Mouse (Mus musculus): ENCODE data around the gene Sh3pxd2a. TPM values are rescaled to one million over a fixed set of nuclear protein-coding genes. Genes with fewer than 3 reads are reported as not detected.

Gene Sh3pxd2a
- polyA plus RNA-seq, 1 experiment from 2014 or later = 0.65 TPM

- no peaks in the 10 kb centered on the region for H3K27me3 ChIP-seq (ENCODE audit: control insufficient read depth, insufficient read depth, low read depth, low read length)
- H3K9me3 ChIP-seq (replicated peaks; ENCODE audit: control insufficient read depth, low read length) = no peaks in the 10 kb centered on the region
- H3K4me2 ChIP-seq (ENCODE audit: low read depth, low read length) = no peak overlapping the region
- peaks cover 7% of the 10 kb centered on the region for H3K4me1 ChIP-seq (ENCODE audit: control insufficient read depth, low read depth, low read length)
- H3K27ac ChIP-seq (ENCODE audit: low read length) = no peak overlapping the region
- 86% methylated on average over 6 of the region's 6 CpGs for WGBS (ENCODE audit: insufficient replicate concordance)
- H3K4me3 ChIP-seq (ENCODE audit: low read depth, low read length) = no peak overlapping the region
- no peaks in the 10 kb centered on the region for H3K36me3 ChIP-seq (ENCODE audit: control insufficient read depth, insufficient read depth)
- ATAC-seq (ENCODE audit: low read depth) = no peak
- H3K9ac ChIP-seq (ENCODE audit: low read depth, low read length) = no peak overlapping the region
Observed at GRCm38 (mm10) chr19:47413458-47414005, 50.7 kb downstream of the Sh3pxd2a start.

GRCm38 (mm10) chr19:47412566-47413248 is 51.5 kb downstream of the Sh3pxd2a start:
- Histone ChIP-seq H3K27me3 (ENCODE audit: control insufficient read depth, insufficient read depth, low read depth, low read length) (no peaks in the 10 kb centered on the region), H3K4me3 (ENCODE audit: low read depth, low read length) (no peak overlapping the region), H3K4me1 (ENCODE audit: control insufficient read depth, low read depth, low read length) (peaks cover 7% of the 10 kb centered on the region), H3K9ac (ENCODE audit: low read depth, low read length) (no peak overlapping the region), H3K4me2 (ENCODE audit: low read depth, low read length) (no peak overlapping the region), H3K36me3 (ENCODE audit: control insufficient read depth, insufficient read depth) (no peaks in the 10 kb centered on the region), H3K27ac (ENCODE audit: low read length) (no peak overlapping the region), H3K9me3 (replicated peaks; ENCODE audit: control insufficient read depth, low read length) (no peaks in the 10 kb centered on the region)
- WGBS (ENCODE audit: insufficient replicate concordance) = 53% methylated on average over 11 of the region's 11 CpGs
- ATAC-seq (ENCODE audit: low read depth) = peak; percentile 35; the same call in 1 of the 2 replicates

GRCm38 (mm10) chr19:47410301-47410700 is 53.9 kb downstream of the Sh3pxd2a start:
- no peak overlapping the region for H3K9ac ChIP-seq (ENCODE audit: low read depth, low read length)
- H3K36me3 ChIP-seq (ENCODE audit: control insufficient read depth, insufficient read depth) = no peaks in the 10 kb centered on the region
- H3K4me2 ChIP-seq (ENCODE audit: low read depth, low read length) = no peak overlapping the region
- no peak overlapping the region for H3K27ac ChIP-seq (ENCODE audit: low read length)
- H3K4me1 ChIP-seq (ENCODE audit: control insufficient read depth, low read depth, low read length) = peaks cover 23% of the 10 kb centered on the region
- H3K9me3 ChIP-seq (replicated peaks; ENCODE audit: control insufficient read depth, low read length) = no peaks in the 10 kb centered on the region
- WGBS (ENCODE audit: insufficient replicate concordance) = 83% methylated on average over 6 of the region's 6 CpGs
- no peak for ATAC-seq (ENCODE audit: low read depth)
- no peak overlapping the region for H3K4me3 ChIP-seq (ENCODE audit: low read depth, low read length)
- H3K27me3 ChIP-seq (ENCODE audit: control insufficient read depth, insufficient read depth, low read depth, low read length) = no peaks in the 10 kb centered on the region

DNA sequence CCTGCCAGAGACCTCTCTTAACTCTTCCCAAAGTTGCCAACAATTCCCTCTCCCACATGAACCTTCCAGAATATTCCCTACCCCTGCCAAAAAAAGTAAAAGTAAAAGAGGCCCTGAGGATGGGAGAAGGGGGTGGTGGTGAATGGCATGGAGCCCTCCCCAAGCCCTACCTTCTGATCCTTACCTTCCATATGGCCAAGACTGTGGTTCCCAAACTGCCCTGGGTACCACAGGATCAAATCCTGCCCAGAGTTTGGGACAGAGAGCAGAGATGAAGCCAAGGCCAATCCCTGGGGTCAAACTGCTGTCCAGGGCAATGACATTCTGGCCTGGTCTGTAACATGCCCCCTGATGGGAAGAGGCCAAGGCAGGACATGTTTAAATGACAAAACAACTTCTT is 55.1 kb downstream of the Sh3pxd2a start:
- Histone ChIP-seq H3K9ac (ENCODE audit: low read depth, low read length) (no peak overlapping the region), H3K4me1 (ENCODE audit: control insufficient read depth, low read depth, low read length) (peaks cover 28% of the 10 kb centered on the region), H3K27me3 (ENCODE audit: control insufficient read depth, insufficient read depth, low read depth, low read length) (no peaks in the 10 kb centered on the region), H3K9me3 (replicated peaks; ENCODE audit: control insufficient read depth, low read length) (no peaks in the 10 kb centered on the region), H3K4me2 (ENCODE audit: low read depth, low read length) (no peak overlapping the region), H3K27ac (ENCODE audit: low read length) (no peak overlapping the region), H3K4me3 (ENCODE audit: low read depth, low read length) (no peak overlapping the region), H3K36me3 (ENCODE audit: control insufficient read depth, insufficient read depth) (no peaks in the 10 kb centered on the region)
- ATAC-seq (ENCODE audit: low read depth) = no peak

GRCm38 (mm10) chr19:47408656-47409055 is 55.5 kb downstream of the Sh3pxd2a start:
- H3K27me3 ChIP-seq (ENCODE audit: control insufficient read depth, insufficient read depth, low read depth, low read length) = no peaks in the 10 kb centered on the region
- ATAC-seq (ENCODE audit: low read depth) = no peak
- H3K9me3 ChIP-seq (replicated peaks; ENCODE audit: control insufficient read depth, low read length) = no peaks in the 10 kb centered on the region
- no peak overlapping the region for H3K27ac ChIP-seq (ENCODE audit: low read length)
- H3K36me3 ChIP-seq (ENCODE audit: control insufficient read depth, insufficient read depth) = no peaks in the 10 kb centered on the region
- peaks cover 32% of the 10 kb centered on the region for H3K4me1 ChIP-seq (ENCODE audit: control insufficient read depth, low read depth, low read length)
- no peak overlapping the region for H3K4me2 ChIP-seq (ENCODE audit: low read depth, low read length)
- no peak overlapping the region for H3K4me3 ChIP-seq (ENCODE audit: low read depth, low read length)
- H3K9ac ChIP-seq (ENCODE audit: low read depth, low read length) = no peak overlapping the region
- WGBS (ENCODE audit: insufficient replicate concordance) = 58% methylated on average over 7 of the region's 7 CpGs

GRCm38 (mm10) chr19:47407332-47407731 is 56.9 kb downstream of the Sh3pxd2a start:
- H3K27me3 ChIP-seq (ENCODE audit: control insufficient read depth, insufficient read depth, low read depth, low read length) = no peaks in the 10 kb centered on the region
- H3K9ac ChIP-seq (ENCODE audit: low read depth, low read length) = no peak overlapping the region
- no peak for ATAC-seq (ENCODE audit: low read depth)
- no peak overlapping the region for H3K4me2 ChIP-seq (ENCODE audit: low read depth, low read length)
- H3K9me3 ChIP-seq (replicated peaks; ENCODE audit: control insufficient read depth, low read length) = no peaks in the 10 kb centered on the region
- H3K4me1 ChIP-seq (ENCODE audit: control insufficient read depth, low read depth, low read length) = peaks cover 36% of the 10 kb centered on the region
- H3K4me3 ChIP-seq (ENCODE audit: low read depth, low read length) = no peak overlapping the region
- H3K36me3 ChIP-seq (ENCODE audit: control insufficient read depth, insufficient read depth) = no peaks in the 10 kb centered on the region
- 77% methylated on average over 6 of the region's 6 CpGs for WGBS (ENCODE audit: insufficient replicate concordance)
- H3K27ac ChIP-seq (ENCODE audit: low read length) = 0 out of 2 replicates have a peak overlapping the region, but pooled peaks have one; percentile 37

- Histone ChIP-seq H3K4me2 (ENCODE audit: low read depth, low read length) (no peak overlapping the region), H3K4me3 (ENCODE audit: low read depth, low read length) (no peak overlapping the region), H3K27me3 (ENCODE audit: control insufficient read depth, insufficient read depth, low read depth, low read length) (no peaks in the 10 kb centered on the region), H3K9me3 (replicated peaks; ENCODE audit: control insufficient read depth, low read length) (no peaks in the 10 kb centered on the region), H3K27ac (ENCODE audit: low read length) (peak overlapping the region; percentile 66), H3K4me1 (ENCODE audit: control insufficient read depth, low read depth, low read length) (peaks cover 44% of the 10 kb centered on the region), H3K36me3 (ENCODE audit: control insufficient read depth, insufficient read depth) (no peaks in the 10 kb centered on the region), H3K9ac (ENCODE audit: low read depth, low read length) (no peak overlapping the region)
- ATAC-seq (ENCODE audit: low read depth) = peak; percentile 2; the same call in 1 of the 2 replicates
- 40% methylated on average over 6 of the region's 6 CpGs for WGBS (ENCODE audit: insufficient replicate concordance)
Observed at GRCm38 (mm10) chr19:47406524-47406923, 57.7 kb downstream of the Sh3pxd2a start.

GRCm38 (mm10) chr19:47405548-47405947 is 58.7 kb downstream of the Sh3pxd2a start:
- ATAC-seq (ENCODE audit: low read depth) = no peak
- no peaks in the 10 kb centered on the region for H3K36me3 ChIP-seq (ENCODE audit: control insufficient read depth, insufficient read depth)
- no peaks in the 10 kb centered on the region for H3K27me3 ChIP-seq (ENCODE audit: control insufficient read depth, insufficient read depth, low read depth, low read length)
- peaks cover 48% of the 10 kb centered on the region for H3K4me1 ChIP-seq (ENCODE audit: control insufficient read depth, low read depth, low read length)
- no peak overlapping the region for H3K4me3 ChIP-seq (ENCODE audit: low read depth, low read length)
- H3K9me3 ChIP-seq (replicated peaks; ENCODE audit: control insufficient read depth, low read length) = no peaks in the 10 kb centered on the region
- H3K4me2 ChIP-seq (ENCODE audit: low read depth, low read length) = no peak overlapping the region
- H3K27ac ChIP-seq (ENCODE audit: low read length) = peak overlapping the region; percentile 66
- H3K9ac ChIP-seq (ENCODE audit: low read depth, low read length) = no peak overlapping the region
- 62% methylated on average over 8 of the region's 8 CpGs for WGBS (ENCODE audit: insufficient replicate concordance)

Data from liver, embryonic 16.5 days (tissue).